Mouse (Mus musculus): Measurements from ENCODE around the gene Rspo3. TPM values are rescaled to one million over a fixed set of nuclear protein-coding genes. Genes with fewer than 3 reads are reported as not detected.

Rspo3 gene
- not detected for polyA plus RNA-seq (2017; shearing (Covaris generic))

GRCm38 (mm10) chr10:29535546-29536260, at the start of gene Rspo3:
Rspo3 (minus strand) TSS chr10:29535867.

Other genes starting within 250 kb of the Rspo3 start
- 14.1 TPM for gene Echdc1, start 222.7 kb downstream of the Rspo3 start, polyA plus RNA-seq (2017; shearing (Covaris generic))
- 99.7 TPM for gene Rnf146, start 173.4 kb downstream of the Rspo3 start, polyA plus RNA-seq (2017; shearing (Covaris generic))

Data from effector memory CD4-positive, alpha-beta T cell, adult 7 months (primary cell).